Mouse (Mus musculus) cerebellum, adult 9-11 months (tissue): ENCODE data around the gene Sec23b.
A peak's percentile ranks its signal among the peaks of the same experiment; 100 is the strongest.
"Not testable (repeated sequence)": the region's sequence is repeated elsewhere in the genome, so short reads cannot be mapped to it uniquely, and the experiment has no call there.

Experiments
- DNase-seq: peaks from one replicate; pipeline ENCODE4 v3.0.0; 2022

Gene Sec23b

DNA sequence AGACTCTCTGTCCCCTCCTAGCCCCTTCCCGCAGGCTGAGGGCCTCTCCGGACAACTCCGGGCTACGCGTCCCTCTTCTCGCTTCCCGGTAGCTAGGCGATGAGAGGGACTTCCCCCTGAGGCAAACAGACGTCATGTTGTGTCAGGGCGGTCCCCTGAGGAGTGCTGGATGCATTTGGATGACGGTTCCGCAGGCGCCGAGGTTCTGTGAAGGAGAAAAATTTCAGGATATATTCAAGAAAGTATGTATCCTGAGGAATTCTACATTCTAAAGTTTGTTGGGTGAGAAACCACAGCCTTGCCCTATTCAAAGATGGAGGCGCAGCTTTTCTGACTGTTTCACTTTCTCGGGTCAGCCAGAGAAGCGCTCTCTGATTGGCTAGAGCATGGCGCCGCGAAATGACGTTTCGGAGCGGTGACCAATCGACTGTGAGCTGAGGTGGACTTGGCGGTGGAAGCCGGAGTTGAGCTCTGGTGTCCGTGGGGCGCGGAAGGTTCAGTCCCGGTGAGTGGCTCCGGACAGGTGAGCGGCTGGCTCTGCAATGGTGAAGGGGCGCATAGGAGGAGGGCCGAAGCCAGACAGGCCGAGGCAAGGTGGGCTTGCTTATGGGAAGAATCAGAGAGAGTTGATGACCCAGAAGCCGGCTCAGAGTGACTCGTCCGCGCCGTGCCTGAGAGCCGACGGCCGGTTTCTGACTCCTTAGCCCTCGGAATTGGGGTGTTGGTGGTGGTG, at the start of gene Sec23b:
Sec23b (plus strand) TSS at position 410 of the 733 bp plus-strand sequence.
- DNase-seq = peak; percentile 97

DNA sequence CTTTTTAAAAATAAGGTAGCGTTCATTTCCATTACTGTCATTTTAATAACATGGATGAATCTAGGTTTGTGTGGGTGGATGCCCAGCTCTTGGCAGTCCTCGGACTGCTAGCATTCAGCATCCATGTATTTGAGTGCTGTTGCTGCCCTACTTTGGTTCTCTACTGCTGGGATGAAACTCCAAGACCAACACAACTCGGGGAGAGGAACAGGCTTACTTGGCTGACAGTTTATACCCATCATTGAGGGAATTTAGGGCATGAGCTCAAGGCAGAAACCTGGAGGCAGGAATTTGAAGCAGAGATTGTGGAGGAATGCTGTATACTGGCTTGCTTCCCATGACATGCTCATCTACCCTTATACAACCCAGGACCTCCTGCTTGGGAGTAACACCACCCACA, 41.4 kb upstream of the Sec23b start:
- DNase-seq = no peak

DNA sequence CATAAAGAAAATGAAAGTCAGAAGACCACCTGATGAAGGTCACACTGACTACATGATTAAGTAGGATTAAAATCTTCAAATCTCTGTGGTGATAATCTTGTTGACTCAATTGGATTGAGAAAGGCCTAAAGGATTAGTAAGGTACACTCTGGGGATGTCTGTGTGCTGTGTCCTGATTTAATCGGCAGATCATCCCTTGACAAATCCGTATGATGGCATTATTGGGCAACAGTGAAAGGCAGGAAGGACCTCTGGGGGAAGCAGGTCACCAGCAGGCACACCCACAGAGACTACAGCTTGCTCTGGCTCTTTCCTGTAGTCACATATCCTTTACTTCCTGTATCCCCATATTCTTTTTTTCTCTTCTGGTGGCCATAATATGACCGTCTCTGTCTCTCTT, 36.3 kb upstream of the Sec23b start:
- no peak for DNase-seq

DNA sequence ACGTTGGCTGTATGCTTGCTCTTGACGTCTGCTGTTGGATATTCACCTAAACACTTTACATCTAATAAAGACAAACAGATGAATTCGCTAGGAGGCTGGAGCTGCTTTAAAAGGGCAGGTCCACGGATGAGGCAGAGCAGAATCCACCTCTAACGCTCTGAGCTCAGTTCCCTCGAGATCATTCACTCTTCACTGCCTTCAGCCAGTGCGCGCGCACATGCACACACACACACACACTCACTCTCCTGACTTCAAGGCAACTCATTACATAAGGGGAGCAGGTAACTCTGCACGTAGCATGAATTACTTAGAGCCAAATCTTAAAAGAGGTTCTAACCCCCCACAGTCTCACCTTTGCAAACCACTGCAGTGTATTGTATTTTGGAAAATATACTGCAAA, 30.2 kb upstream of the Sec23b start:
- DNase-seq = peak; percentile 40

DNA sequence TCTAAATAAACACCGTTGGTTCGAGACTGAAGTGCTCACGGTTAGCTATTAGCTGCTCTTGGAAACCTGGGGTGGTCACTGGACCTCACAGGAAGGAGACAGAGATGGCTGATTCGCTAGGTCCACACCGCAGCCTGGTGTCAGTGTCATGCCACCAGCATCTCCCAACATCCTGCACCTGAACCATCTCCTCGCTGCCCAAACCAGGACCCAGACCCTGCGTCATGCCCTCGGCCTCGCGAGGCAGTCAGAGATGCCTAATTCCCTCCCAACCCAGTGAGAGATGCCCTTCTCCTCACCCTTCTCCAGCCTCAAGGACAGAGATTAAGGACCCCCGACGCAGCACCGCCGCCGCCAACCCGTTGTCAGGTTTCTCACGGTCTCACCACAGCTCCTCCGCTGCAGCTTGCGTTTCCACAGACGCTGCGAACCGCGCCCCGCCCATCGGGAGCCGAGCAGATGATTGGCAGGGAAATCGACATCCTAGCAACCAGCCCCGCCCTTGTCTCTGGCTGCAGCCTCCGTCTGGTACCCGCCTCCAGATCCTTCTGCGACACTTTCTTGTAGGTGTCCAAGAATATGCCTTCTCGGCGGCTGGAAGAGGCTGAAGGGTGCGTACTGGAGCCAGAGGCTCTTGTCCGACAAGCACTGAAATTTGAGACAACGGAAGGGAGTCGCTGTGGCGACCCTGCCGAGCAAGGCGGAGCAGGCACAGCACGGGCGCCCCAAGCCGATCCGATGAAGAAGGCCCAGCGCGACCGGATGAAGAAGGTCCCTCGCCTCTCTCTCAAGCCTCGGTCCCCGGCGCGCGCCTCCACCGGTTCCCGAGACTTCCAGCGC, 28.8 kb upstream of the Sec23b start, which contains the start of the genes Dzank1 and Polr3f:
Dzank1 (minus strand) TSS at position 434 of the 840 bp plus-strand sequence.
Polr3f (plus strand) TSS at position 738 of the 840 bp plus-strand sequence.
- peak; percentile 98 for DNase-seq

DNA sequence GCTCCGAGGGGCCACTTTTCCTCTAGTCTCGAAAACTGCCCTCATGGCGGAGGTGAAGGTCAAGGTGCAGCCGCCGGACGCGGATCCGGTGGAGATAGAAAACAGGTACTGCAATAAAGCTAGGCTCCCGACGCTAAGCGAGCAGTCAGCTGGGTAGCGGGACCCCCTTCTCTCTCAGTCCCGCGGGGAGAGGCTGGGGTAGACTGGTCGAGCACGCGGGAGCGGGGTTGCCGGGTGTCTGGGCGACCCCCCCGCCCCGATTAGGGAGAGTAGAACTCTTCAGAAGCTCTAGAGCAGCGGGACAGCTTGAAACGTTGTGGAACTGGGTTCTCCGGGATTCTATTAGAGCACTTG, 28.2 kb upstream of the Sec23b start:
- DNase-seq = no peak

DNA sequence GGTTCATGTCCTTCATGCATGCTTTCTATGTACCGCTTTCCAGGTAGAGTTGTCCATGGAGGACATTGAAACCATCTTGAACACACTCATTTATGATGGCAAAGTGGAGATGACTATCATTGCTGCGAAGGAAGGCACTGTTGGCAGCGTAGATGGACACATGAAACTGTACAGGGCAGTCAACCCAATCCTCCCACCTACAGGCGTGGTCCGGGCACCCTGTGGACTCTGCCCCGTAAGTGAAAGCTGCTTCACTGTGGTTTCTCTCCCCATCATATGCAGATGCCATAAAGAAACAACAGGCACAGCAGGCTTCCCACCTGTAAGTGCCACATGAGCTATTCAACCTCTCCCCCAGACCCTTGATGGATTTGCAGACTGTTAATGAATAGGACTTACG, 18.9 kb upstream of the Sec23b start:
- DNase-seq = no peak

DNA sequence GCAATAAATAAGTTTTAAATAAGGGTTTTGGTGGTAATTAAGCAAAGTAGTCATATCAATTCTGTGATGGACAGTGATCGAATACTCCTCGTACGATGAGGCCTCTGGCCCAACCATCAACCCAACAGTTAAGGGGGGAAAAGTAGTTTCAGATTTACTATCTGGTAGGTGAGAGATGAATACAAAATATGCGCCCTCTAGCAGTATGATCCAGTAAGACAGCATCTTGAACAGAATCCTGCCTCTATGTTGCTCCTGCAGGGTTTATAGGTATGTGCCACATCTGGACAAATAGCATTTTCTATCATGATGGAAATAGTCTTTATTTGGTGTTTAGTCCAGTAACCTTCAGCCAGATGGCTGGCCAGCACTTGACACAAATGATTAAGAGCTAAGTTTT, 14.8 kb upstream of the Sec23b start:
- no peak for DNase-seq

DNA sequence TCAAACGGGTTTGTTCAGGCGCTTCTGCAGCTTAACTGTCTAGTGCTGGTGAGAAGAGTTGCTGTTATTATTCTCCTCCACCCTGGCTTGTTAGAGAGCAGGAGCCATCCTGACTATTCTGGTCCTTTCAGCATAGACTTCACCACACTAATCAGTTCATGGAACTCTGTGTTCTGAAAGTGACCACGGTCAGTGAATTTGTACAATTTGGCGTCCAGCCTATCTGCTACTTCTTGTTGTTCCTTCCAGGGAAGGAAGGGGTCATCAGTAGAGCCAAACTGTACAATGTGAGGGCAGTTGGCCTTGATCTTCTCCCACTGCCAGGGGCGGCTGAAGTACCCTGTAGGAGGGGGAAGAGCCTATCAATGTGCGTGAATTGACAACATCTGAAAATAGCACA, 12.4 kb upstream of the Sec23b start:
- no peak for DNase-seq

DNA sequence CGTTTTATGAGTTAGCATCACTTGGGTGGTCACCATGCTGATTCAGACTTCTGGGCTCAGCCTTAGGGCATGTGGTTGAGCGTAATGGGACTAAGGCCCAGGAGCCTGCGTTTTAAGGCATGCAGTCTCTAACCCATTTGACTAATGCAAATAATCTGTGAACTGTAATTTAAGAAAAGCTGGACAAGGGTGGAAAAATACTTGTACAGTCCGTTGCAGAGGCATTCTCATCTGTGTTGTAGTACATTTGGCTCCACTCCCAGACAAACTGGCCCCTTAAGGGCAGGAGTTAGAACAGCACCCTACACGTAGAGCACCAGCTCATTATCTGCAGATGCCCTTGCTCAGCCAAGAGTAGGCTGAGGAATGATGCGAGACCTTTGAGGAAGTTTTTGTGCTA, 11.4 kb upstream of the Sec23b start:
- no peak for DNase-seq

DNA sequence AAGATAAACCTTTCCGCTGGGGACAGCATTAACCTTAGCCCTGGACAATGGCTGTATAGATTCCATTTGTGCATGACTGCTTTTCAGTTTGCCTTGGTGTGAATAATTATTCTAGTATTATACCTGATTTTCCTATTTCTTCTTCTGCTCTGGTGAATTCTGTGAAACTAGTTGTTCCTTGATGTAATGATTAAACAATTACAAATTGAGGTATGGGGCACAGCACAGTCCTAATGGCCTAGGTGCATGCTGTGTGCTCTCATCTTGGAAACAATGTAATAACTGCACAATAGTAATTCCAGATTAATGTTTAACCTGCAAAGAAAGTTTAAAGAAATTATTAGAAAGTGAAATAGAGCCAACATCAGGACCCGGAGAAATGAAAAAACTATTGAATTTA, 11.0 kb upstream of the Sec23b start:
- no peak for DNase-seq

DNA sequence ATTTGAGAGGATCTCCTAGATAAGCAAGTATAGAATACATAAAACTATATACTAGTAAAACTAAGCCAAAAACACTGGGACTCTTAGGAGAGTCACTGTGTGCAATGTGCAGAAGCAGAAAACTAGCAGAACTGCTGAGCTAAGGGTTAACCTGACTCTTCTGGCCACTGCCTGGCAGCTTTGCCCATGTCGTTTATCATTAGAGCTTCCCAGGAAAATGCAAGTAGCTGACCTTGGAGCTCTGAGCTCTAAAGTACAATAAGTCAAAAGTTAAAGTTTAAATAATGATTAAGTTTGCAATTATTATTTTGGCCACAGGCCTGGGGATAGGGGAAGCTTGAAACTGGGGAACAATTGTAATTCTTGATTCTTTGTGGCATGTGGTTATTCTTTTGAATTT, 10.5 kb upstream of the Sec23b start:
- no peak for DNase-seq

DNA sequence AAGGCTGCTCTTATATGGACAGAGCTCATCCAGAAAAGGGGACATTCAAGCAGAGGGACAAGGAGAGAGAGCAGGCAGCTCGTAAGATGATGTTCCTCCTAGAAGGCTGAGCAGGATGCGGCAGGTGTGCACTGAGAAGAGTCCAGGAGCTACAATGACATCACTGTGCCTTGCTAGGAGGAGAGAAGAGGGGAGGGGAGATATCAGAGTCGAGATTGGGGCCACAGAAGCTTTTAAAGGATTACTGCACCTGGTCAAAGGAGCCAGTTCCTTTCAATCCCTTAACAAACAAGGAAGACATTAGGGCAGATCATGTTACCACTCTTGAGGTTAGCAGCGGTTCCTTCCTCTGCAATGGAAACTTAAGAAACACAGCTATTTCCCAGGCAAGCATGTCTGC, 8.5 kb upstream of the Sec23b start:
- DNase-seq = no peak

DNA sequence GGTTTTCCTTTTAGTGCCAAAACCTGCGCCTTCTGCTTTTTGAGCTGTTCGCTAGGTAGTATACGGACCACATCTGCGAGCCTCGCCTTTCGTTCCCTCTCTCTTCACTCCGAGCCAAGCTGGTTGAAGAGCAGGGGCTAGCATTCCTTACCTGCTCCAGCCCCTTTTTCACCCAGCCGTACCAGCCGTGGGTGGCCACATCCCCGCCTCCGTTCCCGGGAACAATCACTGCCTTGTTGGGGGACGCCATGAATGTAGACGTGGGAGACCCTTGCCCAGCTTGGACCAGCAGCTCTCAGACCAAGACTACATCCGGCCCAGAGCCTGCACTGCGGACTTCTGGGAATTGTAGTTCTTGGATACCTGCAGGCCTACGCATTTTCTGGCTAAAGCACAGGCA, 5.5 kb upstream of the Sec23b start, which contains the start of gene Rbbp9:
Rbbp9 (minus strand) TSS at position 341 of the 400 bp plus-strand sequence.
- DNase-seq = peak; percentile 75

DNA sequence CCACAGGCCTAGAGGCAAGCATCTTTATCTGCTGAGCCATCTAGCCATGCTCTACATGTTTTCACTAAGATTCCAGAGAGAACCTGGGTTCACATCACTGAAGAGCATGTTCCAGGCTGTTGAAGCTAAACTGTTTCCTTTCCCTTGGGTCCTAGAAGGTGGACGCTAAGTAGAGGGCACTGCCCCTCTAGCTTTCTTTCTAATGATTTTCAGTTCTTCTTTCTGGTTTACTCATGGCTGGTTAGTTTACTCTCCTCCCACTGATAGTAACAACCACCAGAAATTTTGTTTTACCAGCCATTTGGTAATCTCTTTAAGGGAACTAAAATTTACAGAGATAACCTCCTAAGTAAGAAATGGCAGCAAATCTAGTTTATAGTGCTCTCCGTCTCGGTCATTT, 2.1 kb upstream of the Sec23b start:
- no peak for DNase-seq

DNA sequence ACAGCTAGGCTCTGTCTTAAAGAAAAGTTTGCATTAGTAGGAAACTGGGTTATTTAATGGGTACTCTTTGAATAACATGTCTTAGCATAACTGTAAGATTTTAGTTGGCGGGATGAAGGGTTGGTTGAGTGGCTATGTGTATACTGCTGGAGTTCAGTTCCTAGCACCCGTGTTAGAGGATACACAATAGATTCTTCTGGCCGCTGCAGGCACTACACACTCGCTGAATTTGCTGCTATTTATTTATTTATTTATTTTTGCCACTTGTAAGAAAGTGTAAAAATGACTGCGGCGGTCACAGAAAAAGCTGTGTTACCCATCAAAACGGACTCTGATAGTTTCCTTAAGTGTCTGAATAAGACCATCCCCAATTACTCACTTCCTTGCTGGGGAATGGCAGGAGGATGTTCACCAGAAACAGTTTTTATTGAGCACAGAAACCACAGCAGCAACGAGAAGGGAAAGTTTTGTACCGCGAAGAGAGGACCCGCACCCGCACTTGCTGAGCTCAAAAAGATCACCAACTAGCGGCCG, 676 bp upstream of the Sec23b start:
- no peak for DNase-seq

DNA sequence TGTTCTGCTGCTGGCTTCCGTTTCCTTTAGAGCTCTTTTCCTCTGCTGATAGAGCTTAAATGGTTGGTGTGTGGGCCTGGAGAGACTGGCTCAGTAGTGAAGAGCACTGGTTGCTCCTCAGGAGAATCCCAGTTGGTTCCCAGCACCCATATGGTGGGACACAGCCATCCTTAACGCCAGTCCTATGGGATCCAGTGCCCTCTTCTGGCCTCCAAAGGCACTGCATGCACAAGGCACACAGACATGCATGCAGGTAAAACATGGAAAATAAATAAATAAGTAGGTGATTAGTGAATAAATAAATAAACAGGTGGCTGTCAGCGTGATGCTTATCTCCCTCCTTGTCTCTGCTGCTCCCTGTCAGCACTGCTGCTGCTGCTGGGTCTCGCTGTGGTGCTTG, 32.7 kb downstream of the Sec23b start:
- DNase-seq = no peak

DNA sequence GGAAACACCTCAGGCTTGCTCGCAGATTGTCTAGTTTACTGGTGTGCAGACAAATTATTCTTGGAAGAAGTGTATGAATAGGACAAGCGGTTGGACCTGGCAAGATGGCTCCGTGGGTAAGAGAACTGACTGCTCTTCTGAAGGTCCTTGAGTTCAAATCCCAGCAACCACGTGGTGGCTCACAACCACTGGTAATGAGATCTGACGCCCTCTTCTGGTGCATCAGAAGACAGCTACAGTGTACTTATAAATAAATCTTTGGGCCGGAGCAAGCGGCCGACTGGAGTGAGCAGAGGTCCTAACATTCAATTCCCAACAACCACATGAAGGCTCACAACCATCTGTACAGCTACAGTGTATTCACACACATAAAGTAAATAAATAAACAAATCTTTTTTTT, 37.0 kb downstream of the Sec23b start:
- not testable (repeated sequence) for DNase-seq

DNA sequence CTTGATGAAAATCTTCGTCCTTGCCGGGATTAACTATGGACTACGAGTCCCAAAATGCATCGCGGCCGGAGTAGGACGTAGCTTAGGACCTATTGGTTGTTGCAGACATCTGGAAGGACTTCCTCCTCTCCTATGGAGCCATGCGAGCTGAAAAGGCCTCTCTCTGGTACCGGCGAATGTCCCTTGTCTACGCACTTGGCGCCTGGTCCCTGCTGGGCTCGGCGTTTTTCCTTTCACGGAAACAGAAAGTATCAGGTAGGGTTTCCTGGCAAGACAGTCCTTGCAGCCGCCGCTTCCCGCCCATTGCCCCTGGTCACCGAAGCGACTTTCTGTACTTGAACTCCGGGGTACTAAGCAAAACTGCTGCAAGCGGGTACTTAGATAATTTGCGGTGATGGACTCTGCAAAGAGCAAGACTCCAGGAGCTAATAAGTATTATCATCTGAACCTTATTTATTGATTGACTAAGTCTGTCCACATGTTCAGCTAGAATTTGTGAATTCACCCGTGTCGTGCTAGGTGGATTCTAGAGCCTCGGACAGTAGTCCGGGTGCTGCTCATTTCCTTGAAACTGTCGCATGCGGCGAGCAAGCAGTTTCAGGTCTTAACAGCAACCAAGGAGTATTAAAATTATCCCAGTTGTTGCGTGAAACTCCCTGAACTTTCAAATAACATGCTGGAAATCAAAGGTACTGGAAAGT, 38.1 kb downstream of the Sec23b start, which contains the start of gene Smim26:
Smim26 (plus strand) TSS at position 104 of the 701 bp plus-strand sequence.
- peak; percentile 82 for DNase-seq

DNA sequence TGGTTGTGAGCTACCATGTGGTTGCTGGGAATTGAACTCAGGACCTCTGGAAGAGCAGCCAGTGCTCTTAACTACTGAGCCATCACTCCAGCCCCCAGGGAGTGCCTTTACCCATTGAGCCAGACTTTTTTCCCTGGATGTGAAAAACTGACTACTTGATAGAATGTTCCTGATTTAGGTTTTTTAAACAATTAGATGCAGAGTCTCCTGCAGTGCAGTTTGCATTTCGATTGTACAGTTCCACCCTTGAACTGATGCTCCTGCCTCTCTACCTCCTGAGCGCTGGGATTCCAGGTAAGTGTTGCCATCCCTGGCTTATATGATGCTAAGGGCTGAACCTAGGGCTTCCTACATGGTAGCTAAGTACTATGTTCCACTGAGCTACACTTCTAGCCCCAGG, 42.0 kb downstream of the Sec23b start:
- no peak for DNase-seq

DNA sequence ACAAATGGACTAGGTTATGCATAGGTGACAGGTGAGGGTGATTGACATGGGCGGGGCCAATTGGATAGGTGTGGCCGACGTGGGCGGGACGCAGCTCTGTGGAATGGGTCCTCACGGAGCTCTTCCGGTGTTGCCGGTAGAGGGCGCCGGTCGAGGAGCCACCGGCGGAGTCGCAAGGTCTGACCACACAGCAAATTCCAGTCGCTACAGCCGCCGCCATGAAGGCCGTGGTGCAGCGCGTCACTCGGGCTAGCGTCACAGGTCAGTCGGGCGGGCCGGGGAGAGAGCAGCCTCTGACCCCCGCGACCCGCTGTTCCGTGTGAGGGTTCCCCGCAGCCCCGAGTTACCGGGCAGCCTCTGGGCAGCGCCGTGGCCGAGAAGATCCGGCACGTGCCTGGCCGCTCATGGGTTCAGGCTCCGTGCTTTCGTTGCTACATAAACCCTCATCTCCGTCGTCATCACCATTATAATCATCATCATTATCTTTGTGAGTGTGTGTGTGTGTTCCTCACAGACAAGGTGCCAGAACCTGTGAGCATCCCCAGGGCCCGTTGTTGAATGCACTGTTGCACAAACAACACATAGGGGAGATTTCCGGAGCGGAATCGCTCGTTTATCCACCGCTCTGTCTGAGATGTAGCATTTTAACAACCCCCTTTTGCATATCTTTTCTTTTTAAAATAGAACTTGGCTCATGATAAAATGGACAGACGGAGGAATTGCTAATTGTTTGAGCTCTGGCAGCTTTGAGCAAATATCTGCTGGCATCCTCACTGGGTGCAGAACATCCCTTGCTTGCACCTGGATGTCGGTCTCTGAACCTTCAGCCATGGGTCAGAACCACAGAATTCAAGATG, 44.0 kb downstream of the Sec23b start, which contains the start of gene Dtd1:
Dtd1 (plus strand) TSS at position 67 of the 857 bp plus-strand sequence.
- DNase-seq = peak; percentile 95

DNA sequence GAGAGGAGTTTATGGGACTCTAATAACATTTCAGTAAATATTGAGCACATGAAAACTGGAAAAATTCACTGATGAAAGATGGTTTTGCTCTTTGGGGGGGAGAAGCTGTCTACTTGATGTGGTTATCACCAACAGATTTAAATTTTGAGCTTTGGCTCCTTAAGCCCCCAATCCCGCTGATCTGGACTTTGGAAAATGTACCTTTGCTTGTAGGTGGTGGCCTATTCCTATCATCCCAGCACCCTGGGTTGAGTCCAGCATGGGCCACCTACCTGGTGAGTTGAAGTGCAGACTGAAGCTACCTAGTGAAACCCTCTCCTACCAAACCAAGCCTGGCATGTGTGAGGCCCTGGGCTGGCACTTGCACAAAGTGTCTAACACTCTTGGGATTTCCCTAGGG, 45.5 kb downstream of the Sec23b start:
- no peak for DNase-seq
